Mouse (Mus musculus): ENCODE measurements at regions not wholly inside any gene's neighbourhood (a gene's known extent, or its start where the extent isn't known, plus 50 kb on each side); places are given as distances from the start of the nearest gene placed in this dataset.

- TF ChIP-seq CTCF (IDR thresholded peaks at IDR 0.05; ENCODE audit: low read depth) (no peak), EP300 (IDR thresholded peaks at IDR 0.05; ENCODE audit: low read depth) (no peak)
Observed at GRCm38 (mm10) chrX:142537259-142537963, 143.8 kb upstream of the Tmem164 start.
